Mouse (Mus musculus) ovary, adult 10 weeks (tissue): ENCODE data around the gene Clec3a. TPM values are rescaled to one million over a fixed set of nuclear protein-coding genes. Genes with fewer than 3 reads are reported as not detected.

ENCODE experiments used
- polyA plus RNA-seq: library from polyadenylated mRNA; stranded (reverse); fragments of 350-450 nt; fragmentation: Illumina TruSeq; extraction: RNeasy Lipid Tissue Mini Kit (QIAGEN cat#74804); gene quantifications from one replicate; pipeline ENCODE4 v1.2.3, GENCODE M21; 2014

Clec3a gene
- not detected for polyA plus RNA-seq

GRCm38 (mm10) chr8:114417786-114418185 is at the start of gene Clec3a:
TSS of gene Clec3a (plus strand) at chr8:114418086.

GRCm38 (mm10) chr8:114439334-114440204 is 21.7 kb downstream of the Clec3a start, which contains the start of gene Wwox:
TSS of gene Wwox (plus strand) at chr8:114439655.

Other genes with a start within 250 kb of the Clec3a start
- gene Vat1l, start 212.5 kb upstream of the Clec3a start, polyA plus RNA-seq: not detected
- gene Wwox, start 21.6 kb downstream of the Clec3a start, polyA plus RNA-seq: 7.3 TPM